Mouse (Mus musculus) liver, adult 2 months (tissue): ENCODE results near the gene C330021F23Rik.

Experiments
- CTCF ChIP-seq: fragments of 200-500 bp; IDR thresholded peaks from 2 replicates; pipeline ENCODE4 v1.5.1; 2011; ENCODE audit warnings: low read depth, low read length, control low read depth
- POLR2A ChIP-seq: fragments of 200-500 bp; IDR thresholded peaks from 2 replicates; pipeline ENCODE4 v1.6.1; 2011; ENCODE audit warnings: low read length, control low read depth; ENCODE audit not compliant: insufficient read depth; ENCODE audit errors: extremely low read depth

- TF ChIP-seq CTCF, result no peak
- TF ChIP-seq POLR2A, result no peak
Measured at GRCm38 (mm10) chr8:3574546-3574945, 6.8 kb downstream of the C330021F23Rik start.
